Mouse (Mus musculus) forebrain, embryonic 15.5 days (tissue): Measurements from ENCODE around the gene Dynll2. TPM values are rescaled to one million over a fixed set of nuclear protein-coding genes. Genes with fewer than 3 reads are reported as not detected.
A peak's percentile ranks its signal among the peaks of the same experiment; 100 is the strongest.
"Not testable (repeated sequence)": the region's sequence is repeated elsewhere in the genome, so short reads cannot be mapped to it uniquely, and the experiment has no call there.

Experiments
- ATAC-seq: fragments of 200-750 bp; cut with Nextera tagmentation; replicated peaks from 2 replicates; pipeline ENCODE4 v1.8.0; 2017; ENCODE audit warnings: mild to moderate bottlenecking, moderate TSS enrichment, moderate library complexity
- H3K27ac ChIP-seq: fragments of 300-500 bp; sonication (generic); replicated peaks from 2 replicates; pipeline ENCODE4 v1.5.1; 2015; ENCODE audit warnings: mild to moderate bottlenecking, inconsistent platforms
- H3K27me3 ChIP-seq: fragments of 300-500 bp; sonication (generic); 2 replicates; pipeline ENCODE4 v1.6.1; 2015; ENCODE audit warnings: inconsistent platforms
- H3K36me3 ChIP-seq: fragments of 300-500 bp; sonication (generic); 2 replicates; pipeline ENCODE4 v1.6.1; 2015; ENCODE audit warnings: mild to moderate bottlenecking, inconsistent platforms
- H3K4me1 ChIP-seq: fragments of 300-500 bp; sonication (generic); 2 replicates; pipeline ENCODE4 v1.6.1; 2015; ENCODE audit warnings: inconsistent platforms
- H3K4me2 ChIP-seq: fragments of 300-500 bp; sonication (generic); replicated peaks from 2 replicates; pipeline ENCODE4 v1.6.1; 2015; ENCODE audit warnings: mild to moderate bottlenecking, inconsistent platforms
- H3K4me3 ChIP-seq: fragments of 300-500 bp; sonication (generic); 2 replicates; pipeline ENCODE4 v1.5.1; 2015; ENCODE audit warnings: mild to moderate bottlenecking, inconsistent platforms
- H3K9ac ChIP-seq: fragments of 300-500 bp; sonication (generic); replicated peaks from 2 replicates; pipeline ENCODE4 v1.6.1; 2015; ENCODE audit warnings: mild to moderate bottlenecking, inconsistent platforms
- H3K9me3 ChIP-seq: fragments of 300-500 bp; sonication (generic); 2 replicates; pipeline ENCODE4 v1.6.1; 2016; ENCODE audit warnings: inconsistent platforms
- WGBS: fragments of 180-500 bp; shearing (Covaris S2); methylation state at CpG from one replicate; pipeline ENCODE4 v1.1.7; 2015; ENCODE audit warnings: mixed read lengths; 5-methylcytosine and 5-hydroxymethylcytosine counted together
- polyA plus RNA-seq: library from polyadenylated mRNA; unstranded; fragments of >200 nt; fragmentation: Nextera tagmentation; extraction: Ambion mirVana; gene quantifications from 2 replicates; pipeline ENCODE4 v1.2.1, GENCODE M21; 2015

Gene Dynll2
- polyA plus RNA-seq, 1 experiment from 2014 or later = 39.3 TPM

DNA sequence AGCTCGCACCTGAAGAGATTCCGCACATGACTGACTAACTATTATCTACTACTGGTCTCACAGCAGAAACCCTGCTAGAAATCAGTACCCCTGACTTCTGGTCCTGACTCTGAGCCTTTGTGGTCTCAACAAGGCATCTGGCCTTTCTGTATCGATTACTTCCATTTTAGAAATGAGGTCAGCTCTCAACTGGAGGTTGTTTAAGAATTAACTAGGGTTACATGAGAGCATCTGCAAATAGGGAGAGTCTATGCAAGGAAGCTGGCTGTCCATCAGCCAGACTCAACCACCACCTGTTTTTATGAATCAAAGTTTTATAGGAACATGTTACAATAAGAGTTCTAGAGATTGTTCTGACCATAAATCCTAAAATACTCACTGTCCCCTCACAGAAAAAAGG is 2.8 kb downstream of the Dynll2 start:
- peak overlapping the region; percentile 89 for H3K4me2 ChIP-seq

DNA sequence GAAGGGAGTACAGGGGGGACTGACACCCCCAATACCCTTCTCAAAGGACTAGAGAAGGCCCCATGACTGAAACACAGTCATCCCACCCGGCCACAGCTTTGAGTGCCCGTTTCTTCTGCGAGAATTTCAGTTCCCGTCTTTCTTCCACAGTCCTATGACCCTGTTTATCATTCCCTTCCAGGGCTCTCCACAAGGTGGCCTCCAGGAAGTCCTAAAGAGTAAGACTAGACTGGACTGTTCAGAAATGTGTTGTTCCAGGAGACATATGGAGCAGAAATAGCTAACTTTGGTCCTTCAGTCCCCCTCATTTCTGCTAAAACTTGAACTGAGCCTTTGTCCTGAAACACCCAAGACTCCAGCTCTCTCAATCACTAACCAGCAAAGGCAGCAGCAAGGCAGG is 8.4 kb downstream of the Dynll2 start:
- Histone ChIP-seq H3K9me3 (no peaks in the 10 kb centered on the region), H3K36me3 (peaks cover 60% of the 10 kb centered on the region), H3K4me1 (peaks cover 22% of the 10 kb centered on the region), H3K9ac (no peak overlapping the region), H3K4me2 (no peak overlapping the region), H3K27me3 (no peaks in the 10 kb centered on the region), H3K4me3 (no peak overlapping the region), H3K27ac (no peak overlapping the region)
- WGBS = 87% methylated on average over 4 of the region's 4 CpGs
- no peak for ATAC-seq

More for the DNA sequence above, 2.8 kb downstream of the Dynll2 start:
- peak overlapping the region; percentile 100 for H3K4me3 ChIP-seq
- WGBS = 85% methylated on average over 3 of the region's 3 CpGs
- no peak for ATAC-seq
- H3K9me3 ChIP-seq = no peaks in the 10 kb centered on the region
- no peak overlapping the region for H3K27ac ChIP-seq
- H3K36me3 ChIP-seq = peaks cover 40% of the 10 kb centered on the region
- no peak overlapping the region for H3K9ac ChIP-seq
- peaks cover 47% of the 10 kb centered on the region for H3K4me1 ChIP-seq
- H3K27me3 ChIP-seq = no peaks in the 10 kb centered on the region

DNA sequence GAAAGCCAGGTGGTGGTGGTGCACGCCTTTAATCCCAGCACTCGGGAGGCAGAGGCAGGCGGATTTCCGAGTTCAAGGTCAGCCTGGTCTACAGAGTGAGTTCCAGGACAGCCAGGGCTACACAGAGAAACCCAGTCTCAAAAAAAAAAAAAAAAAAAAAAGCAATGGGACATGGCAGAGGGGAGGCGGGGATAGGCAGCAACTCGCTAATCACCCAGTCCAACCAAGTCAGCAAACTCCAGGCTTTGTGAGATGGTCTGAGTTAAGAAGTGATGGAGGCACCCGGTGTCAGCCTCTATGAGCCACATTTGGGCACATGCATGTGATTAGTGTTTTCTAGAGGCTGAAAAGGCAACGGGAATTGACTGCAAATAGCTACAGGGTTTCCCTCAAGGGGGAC is 10.3 kb downstream of the Dynll2 start:
- not testable (repeated sequence) for H3K4me2 ChIP-seq, ATAC-seq, H3K9me3 ChIP-seq, H3K4me3 ChIP-seq, H3K27me3 ChIP-seq, H3K9ac ChIP-seq, H3K27ac ChIP-seq, H3K4me1 ChIP-seq
- WGBS = 88% methylated on average over 8 of the region's 8 CpGs
- peaks cover 44% of the 10 kb centered on the region for H3K36me3 ChIP-seq

DNA sequence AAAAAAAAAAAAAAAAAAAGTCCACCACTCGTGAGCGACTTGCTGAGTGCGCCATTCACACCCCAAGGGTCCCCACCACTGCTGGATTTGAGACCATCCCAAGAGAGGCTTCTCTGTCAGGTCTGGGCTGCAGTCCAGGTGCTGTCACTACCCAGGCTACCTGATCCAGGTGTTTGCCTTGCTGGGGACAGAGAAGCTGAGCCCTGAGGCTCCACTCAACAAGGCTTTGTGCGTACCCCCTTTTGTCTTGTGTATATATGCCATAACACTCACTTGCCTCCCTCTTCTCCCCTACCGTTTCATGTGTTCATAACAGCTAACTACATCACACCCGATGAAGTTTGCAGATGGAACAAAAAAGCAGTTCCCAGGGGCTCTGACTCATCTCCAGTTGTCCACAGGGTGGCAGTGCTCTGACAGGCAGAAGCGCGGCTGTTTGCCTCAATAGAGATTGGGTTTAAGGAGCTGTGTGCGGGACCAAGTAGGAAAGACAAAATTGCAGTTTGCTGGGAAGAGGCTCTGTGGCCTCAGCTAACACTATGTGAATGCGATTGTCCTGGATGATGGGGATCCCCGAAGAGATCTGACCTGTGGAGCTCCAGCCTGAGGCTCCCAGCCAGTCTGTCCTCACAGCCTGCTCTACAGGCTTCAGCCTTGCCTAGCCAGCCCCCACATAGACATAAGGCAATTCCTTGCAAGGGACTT is 12.7 kb downstream of the Dynll2 start:
- H3K36me3 ChIP-seq = peaks cover 21% of the 10 kb centered on the region
- no peak overlapping the region for H3K27ac ChIP-seq
- no peaks in the 10 kb centered on the region for H3K9me3 ChIP-seq
- peak; percentile 66 for ATAC-seq
- 16% methylated on average over 11 of the region's 11 CpGs for WGBS
- peaks cover 5% of the 10 kb centered on the region for H3K4me1 ChIP-seq
- no peak overlapping the region for H3K4me2 ChIP-seq
- H3K27me3 ChIP-seq = no peaks in the 10 kb centered on the region
- no peak overlapping the region for H3K9ac ChIP-seq
- no peak overlapping the region for H3K4me3 ChIP-seq

DNA sequence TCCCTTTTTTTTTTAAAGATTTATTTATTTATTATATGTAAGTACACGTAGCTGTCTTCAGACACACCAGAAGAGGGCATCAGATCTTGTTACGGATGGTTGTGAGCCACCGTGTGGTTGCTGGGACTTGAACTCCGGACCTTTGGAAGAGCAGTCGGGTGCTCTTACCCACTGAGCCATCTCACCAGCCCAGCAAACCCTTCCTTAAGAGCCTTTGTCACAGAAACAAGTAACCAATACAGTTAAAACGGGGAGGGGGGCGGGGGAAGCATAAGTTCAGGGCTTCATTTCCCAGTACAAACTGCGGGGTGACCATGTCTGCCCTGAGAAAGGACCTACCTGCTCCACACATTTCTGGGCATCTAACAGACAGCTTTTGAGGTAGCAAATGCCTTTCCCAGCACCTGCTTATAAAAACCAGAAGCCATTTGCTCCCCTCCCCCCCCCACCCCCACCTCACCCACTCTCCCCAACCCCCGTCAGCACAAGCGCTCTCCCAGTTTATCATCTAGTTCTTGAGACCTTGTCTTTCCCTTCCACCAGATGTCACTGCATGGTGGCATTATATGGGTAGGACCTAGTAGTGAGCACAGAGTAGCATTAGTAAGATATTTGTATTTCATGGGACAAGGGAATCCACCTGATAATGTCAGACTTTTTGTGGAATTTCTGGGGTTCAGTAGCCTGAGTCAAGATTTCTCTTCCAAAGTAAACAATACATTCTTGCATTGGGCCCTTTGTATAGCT is 13.6 kb downstream of the Dynll2 start:
- Histone ChIP-seq H3K9ac (no peak overlapping the region), H3K27me3 (no peaks in the 10 kb centered on the region), H3K36me3 (peaks cover 13% of the 10 kb centered on the region), H3K9me3 (no peaks in the 10 kb centered on the region), H3K4me1 (peaks cover 5% of the 10 kb centered on the region), H3K4me3 (no peak overlapping the region), H3K4me2 (no peak overlapping the region), H3K27ac (no peak overlapping the region)
- 57% methylated on average over 10 of the region's 10 CpGs for WGBS
- ATAC-seq = no peak

DNA sequence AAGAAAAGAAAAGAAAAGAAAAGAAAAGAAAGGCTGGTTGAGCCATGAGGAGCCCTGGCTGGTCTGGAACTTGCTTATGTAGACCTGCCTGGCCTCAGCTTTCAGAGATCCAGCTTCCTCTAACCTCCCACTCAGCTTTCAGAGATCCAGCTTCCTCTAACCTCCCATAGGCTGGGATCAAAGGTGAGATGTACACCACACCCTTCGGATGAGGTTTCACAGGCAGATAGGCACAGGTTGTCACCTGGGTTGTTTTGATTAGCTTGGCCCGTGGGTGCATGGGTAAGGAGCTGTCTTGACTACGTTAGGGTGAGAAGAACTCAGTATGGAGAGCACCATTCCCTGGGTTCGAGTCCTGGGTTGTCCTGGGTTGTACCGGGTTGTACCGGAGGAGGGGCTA is 14.5 kb downstream of the Dynll2 start:
- peaks cover 7% of the 10 kb centered on the region for H3K4me1 ChIP-seq
- no peak overlapping the region for H3K27ac ChIP-seq
- no peak overlapping the region for H3K9ac ChIP-seq
- H3K4me3 ChIP-seq = no peak overlapping the region
- ATAC-seq = no peak
- peaks cover 4% of the 10 kb centered on the region; the same call in 1 of the 2 replicates for H3K36me3 ChIP-seq
- WGBS = 86% methylated on average over 6 of the region's 6 CpGs
- H3K9me3 ChIP-seq = no peaks in the 10 kb centered on the region
- no peaks in the 10 kb centered on the region for H3K27me3 ChIP-seq
- no peak overlapping the region for H3K4me2 ChIP-seq

DNA sequence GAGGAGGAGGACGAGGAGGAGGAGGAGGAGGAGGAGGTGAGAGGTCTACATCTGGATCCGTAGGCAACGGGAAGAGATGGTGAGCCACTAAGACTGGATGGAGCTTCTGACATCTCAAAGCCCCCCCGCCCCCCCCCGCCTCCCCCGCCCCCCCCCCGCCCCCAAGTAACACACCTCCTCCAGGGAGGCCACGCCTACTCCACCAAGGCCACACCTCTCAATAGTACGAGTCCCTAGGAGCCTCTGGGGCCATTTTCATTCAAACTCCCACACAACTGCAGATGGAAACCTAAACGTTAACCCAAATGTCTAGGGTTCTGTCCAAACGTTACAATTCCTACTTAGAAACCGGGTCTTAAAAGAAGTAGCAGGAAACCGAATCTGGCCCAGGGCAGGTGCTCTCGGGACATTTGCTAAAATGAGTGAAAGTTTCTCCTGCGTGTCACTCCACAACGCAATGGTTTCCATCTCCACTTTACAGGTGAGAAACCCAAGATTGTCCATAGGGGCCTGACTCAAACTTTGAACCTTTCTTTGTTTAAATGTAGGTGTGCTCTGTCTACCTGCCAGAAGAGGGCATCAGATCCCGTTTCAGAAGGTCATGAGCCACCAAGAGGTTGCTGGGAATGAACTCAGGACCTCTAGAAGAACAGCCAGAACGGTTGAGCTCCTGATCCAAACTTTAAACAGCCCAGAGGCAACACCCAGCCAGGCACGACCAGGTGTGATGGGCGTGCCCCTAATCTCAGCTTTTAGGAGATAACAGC is 18.8 kb downstream of the Dynll2 start:
- H3K27ac ChIP-seq = no peak overlapping the region
- no peaks in the 10 kb centered on the region for H3K27me3 ChIP-seq
- no peak for ATAC-seq
- no peak overlapping the region for H3K4me3 ChIP-seq
- no peaks in the 10 kb centered on the region for H3K9me3 ChIP-seq
- H3K4me1 ChIP-seq = peaks cover 4% of the 10 kb centered on the region
- WGBS = 18% methylated on average over 17 of the region's 20 CpGs
- no peak overlapping the region for H3K4me2 ChIP-seq
- H3K9ac ChIP-seq = no peak overlapping the region
- no peaks in the 10 kb centered on the region for H3K36me3 ChIP-seq

DNA sequence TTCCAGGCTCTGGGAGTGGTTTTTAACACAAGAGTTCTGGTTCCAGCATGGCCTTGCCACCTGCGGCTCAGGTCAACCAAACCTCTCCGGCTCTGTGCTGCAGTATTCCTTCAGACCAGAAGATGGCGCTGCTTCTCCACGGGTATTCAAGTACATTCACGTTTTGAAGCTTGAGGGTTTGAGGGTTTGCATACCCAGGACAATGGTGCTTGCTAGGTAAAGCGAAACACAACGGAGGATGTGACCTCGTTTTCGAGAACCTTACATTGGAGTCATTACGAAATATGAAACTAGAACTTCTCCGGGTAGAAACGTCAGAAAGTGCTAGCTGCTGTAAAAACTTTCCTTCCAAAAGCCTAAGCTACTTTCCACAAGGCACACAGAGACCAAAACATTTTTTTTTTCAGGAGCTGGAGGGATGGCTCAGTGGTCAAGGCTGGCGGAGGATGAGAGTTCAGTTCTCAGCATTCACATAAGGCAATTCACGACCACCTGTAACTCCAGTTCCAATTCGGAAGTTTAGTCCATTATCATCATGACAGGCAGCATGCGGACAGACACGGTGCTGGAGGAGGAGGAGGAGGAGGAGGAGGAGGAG is 19.5 kb downstream of the Dynll2 start:
- 2% methylated on average over 16 of the region's 17 CpGs for WGBS
- H3K27ac ChIP-seq = no peak overlapping the region
- H3K36me3 ChIP-seq = no peaks in the 10 kb centered on the region
- H3K4me3 ChIP-seq = peak overlapping the region; percentile 23; the same call in 1 of the 2 replicates
- no peaks in the 10 kb centered on the region for H3K9me3 ChIP-seq
- peaks cover 4% of the 10 kb centered on the region for H3K4me1 ChIP-seq
- peak overlapping the region; percentile 43 for H3K4me2 ChIP-seq
- peak overlapping the region; percentile 28; the same call in 1 of the 2 replicates for H3K9ac ChIP-seq
- no peak; the same call in 1 of the 2 replicates for ATAC-seq
- H3K27me3 ChIP-seq = no peaks in the 10 kb centered on the region

DNA sequence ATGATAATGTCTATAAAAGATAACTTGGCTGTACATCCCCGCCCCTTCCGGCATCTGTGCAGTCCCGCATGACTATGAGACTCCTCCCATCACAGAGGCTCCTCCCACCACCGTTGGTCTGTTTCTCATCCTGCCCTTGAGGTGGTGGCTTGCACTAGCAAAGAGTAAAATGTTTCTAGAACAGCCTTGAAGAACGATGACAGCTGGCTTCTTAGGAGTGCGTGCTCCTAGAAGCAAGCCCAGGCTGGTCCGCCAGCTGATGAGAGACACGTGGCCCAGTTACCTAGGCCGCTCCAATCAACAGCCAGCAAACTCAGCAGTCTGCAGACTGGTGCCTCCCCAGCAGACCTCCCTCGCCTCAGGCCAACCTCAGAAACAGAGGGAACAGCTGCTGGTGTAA is 21.1 kb downstream of the Dynll2 start:
- H3K27me3 ChIP-seq = no peaks in the 10 kb centered on the region
- no peak for ATAC-seq
- no peak overlapping the region for H3K4me3 ChIP-seq

DNA sequence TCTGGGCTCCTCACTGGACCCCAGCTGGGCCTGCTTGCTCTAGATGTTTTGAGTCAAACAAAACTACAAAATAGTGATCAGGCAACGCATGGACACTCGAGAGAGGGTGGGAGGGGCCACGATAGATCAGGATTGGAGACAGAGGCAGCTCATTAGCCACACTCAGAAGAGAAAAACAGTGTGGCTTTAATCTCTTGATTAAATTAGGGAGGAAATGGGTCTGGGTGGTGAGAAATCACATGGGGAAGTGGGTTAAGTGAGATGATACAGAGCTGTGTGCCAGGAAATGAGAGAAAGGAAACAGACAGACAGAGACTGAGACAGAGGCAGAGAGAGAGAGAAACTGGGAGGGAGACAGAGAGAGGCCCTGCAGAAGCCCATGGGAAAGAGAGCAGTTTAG is 22.0 kb downstream of the Dynll2 start:
- H3K4me3 ChIP-seq = no peak overlapping the region
- ATAC-seq = no peak

More for the DNA sequence above, 21.1 kb downstream of the Dynll2 start:
- H3K9me3 ChIP-seq = no peaks in the 10 kb centered on the region
- no peak overlapping the region for H3K4me2 ChIP-seq
- H3K9ac ChIP-seq = no peak overlapping the region
- WGBS = 45% methylated on average over 10 of the region's 10 CpGs
- H3K27ac ChIP-seq = no peak overlapping the region
- peaks cover 4% of the 10 kb centered on the region for H3K4me1 ChIP-seq
- H3K36me3 ChIP-seq = no peaks in the 10 kb centered on the region

DNA sequence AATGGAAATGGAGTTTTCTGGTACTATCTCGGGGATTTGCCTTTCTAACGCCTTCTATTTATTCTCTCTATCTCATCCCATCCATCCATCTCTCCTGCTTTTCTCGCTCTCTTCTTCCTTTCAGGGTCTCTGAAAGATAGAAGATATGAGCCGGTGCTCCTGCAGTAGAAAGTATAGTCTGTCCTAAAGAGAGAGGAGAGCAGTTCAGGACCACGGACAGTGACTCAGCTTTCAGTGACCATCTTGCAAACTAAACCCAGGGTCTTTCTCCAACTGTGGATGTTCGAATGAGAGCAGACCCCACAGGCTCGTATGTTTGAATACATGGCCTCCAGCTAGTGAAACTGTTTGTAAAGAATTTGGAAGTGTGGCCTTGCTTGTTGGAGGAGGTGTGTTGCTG is 30.3 kb downstream of the Dynll2 start:
- H3K27me3 ChIP-seq = no peaks in the 10 kb centered on the region
- no peak overlapping the region for H3K27ac ChIP-seq
- no peak overlapping the region for H3K4me3 ChIP-seq
- no peak for ATAC-seq
- 48% methylated on average over 7 of the region's 7 CpGs for WGBS
- no peak overlapping the region for H3K9ac ChIP-seq
- no peaks in the 10 kb centered on the region for H3K4me1 ChIP-seq
- no peak overlapping the region for H3K4me2 ChIP-seq
- H3K36me3 ChIP-seq = no peaks in the 10 kb centered on the region
- no peaks in the 10 kb centered on the region for H3K9me3 ChIP-seq

More for the DNA sequence above, 22.0 kb downstream of the Dynll2 start:
- Histone ChIP-seq H3K4me1 (peaks cover 4% of the 10 kb centered on the region), H3K9me3 (no peaks in the 10 kb centered on the region), H3K9ac (no peak overlapping the region), H3K27ac (no peak overlapping the region), H3K36me3 (no peaks in the 10 kb centered on the region), H3K4me2 (no peak overlapping the region), H3K27me3 (no peaks in the 10 kb centered on the region)
- WGBS = 38% methylated on average over 3 of the region's 3 CpGs

DNA sequence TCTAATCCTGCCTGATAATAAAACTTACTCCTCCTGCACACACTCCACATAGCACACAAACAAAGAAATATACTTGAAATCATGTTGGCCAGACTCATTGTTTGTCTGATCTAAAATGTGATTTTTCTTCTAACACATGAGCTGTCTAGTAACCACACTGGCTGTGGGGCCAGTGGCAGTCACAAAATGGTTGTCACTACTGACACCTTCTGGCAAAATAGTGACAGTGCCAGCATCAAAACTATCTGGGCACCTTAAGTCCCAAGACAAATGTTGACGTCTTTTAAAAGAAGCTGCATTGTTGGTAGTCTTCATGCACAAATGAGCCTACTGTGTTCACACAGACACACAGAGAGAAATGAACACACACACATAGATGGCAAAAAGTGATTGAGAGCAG is 32.2 kb downstream of the Dynll2 start:
- Histone ChIP-seq H3K4me1 (no peaks in the 10 kb centered on the region), H3K36me3 (no peaks in the 10 kb centered on the region), H3K9me3 (no peaks in the 10 kb centered on the region), H3K9ac (no peak overlapping the region), H3K27ac (no peak overlapping the region), H3K4me3 (no peak overlapping the region), H3K27me3 (no peaks in the 10 kb centered on the region), H3K4me2 (no peak overlapping the region)
- no peak for ATAC-seq
- WGBS = 5% methylated on average over 1 of the region's 1 CpGs
